Mouse (Mus musculus) embryonic fibroblast, embryonic 13.5 days (primary cell): ENCODE measurements around the gene Tnr.

Source experiments
- CTCF ChIP-seq: IDR thresholded peaks from 2 replicates; pipeline ENCODE4 v1.5.1; 2011; ENCODE audit warnings: mild to moderate bottlenecking, control low read depth, low read length, moderate library complexity, borderline replicate concordance; ENCODE audit not compliant: insufficient read depth
- POLR2A ChIP-seq: IDR thresholded peaks from 2 replicates; pipeline ENCODE4 v1.6.1; 2011; ENCODE audit warnings: low read depth, mild to moderate bottlenecking, control low read depth, low read length, moderate library complexity

GRCm38 (mm10) chr1:159492536-159492935 is 31.0 kb upstream of the Tnr start:
- no peak for TF ChIP-seq CTCF
- TF ChIP-seq POLR2A, result no peak
